Mouse (Mus musculus): ENCODE measurements around the gene Exoc7.
"Not testable (repeated sequence)": the region's sequence is repeated elsewhere in the genome, so short reads cannot be mapped to it uniquely, and the experiment has no call there.

Gene Exoc7

GRCm38 (mm10) chr11:116311169-116311568, 4.1 kb upstream of the Exoc7 start:
- no peak for DNase-seq

- DNase-seq = no peak
These were observed 2.6 kb upstream of the Exoc7 start for GRCm38 (mm10) chr11:116309601-116310000.

- no peak for DNase-seq
These were observed 914 bp upstream of the Exoc7 start for GRCm38 (mm10) chr11:116307762-116308531.

- peak; percentile 96 for DNase-seq
These were observed 679 bp downstream of the Exoc7 start for GRCm38 (mm10) chr11:116306126-116306982.

- no peak for DNase-seq
These were observed 1.6 kb downstream of the Exoc7 start for GRCm38 (mm10) chr11:116305423-116305822.

- no peak for DNase-seq
These were observed 8.4 kb downstream of the Exoc7 start for GRCm38 (mm10) chr11:116298621-116299020.

- no peak for DNase-seq
These were observed 8.8 kb downstream of the Exoc7 start for GRCm38 (mm10) chr11:116298221-116298620.

- no peak for DNase-seq
These were observed 10.0 kb downstream of the Exoc7 start for GRCm38 (mm10) chr11:116297017-116297416.

- DNase-seq = no peak
These were observed 10.8 kb downstream of the Exoc7 start for GRCm38 (mm10) chr11:116296191-116296734.

- peak; percentile 72 for DNase-seq
These were observed 12.7 kb downstream of the Exoc7 start for GRCm38 (mm10) chr11:116294319-116294718.

- no peak for DNase-seq
These were observed 13.4 kb downstream of the Exoc7 start for GRCm38 (mm10) chr11:116293538-116294137.

GRCm38 (mm10) chr11:116292401-116292800, 14.6 kb downstream of the Exoc7 start:
- no peak for DNase-seq

- no peak for DNase-seq
These were observed 16.5 kb downstream of the Exoc7 start for GRCm38 (mm10) chr11:116290556-116290955.

- no peak for DNase-seq
These were observed 19.7 kb downstream of the Exoc7 start for GRCm38 (mm10) chr11:116287351-116287750.

- peak; percentile 30 for DNase-seq
These were observed 21.3 kb downstream of the Exoc7 start for GRCm38 (mm10) chr11:116285770-116286191.

- no peak for DNase-seq
These were observed 23.1 kb downstream of the Exoc7 start for GRCm38 (mm10) chr11:116283982-116284381.

GRCm38 (mm10) chr11:116282912-116283521, 24.0 kb downstream of the Exoc7 start:
- DNase-seq = no peak

GRCm38 (mm10) chr11:116282089-116282488, 24.9 kb downstream of the Exoc7 start:
- no peak for DNase-seq

GRCm38 (mm10) chr11:116281671-116282070, 25.4 kb downstream of the Exoc7 start:
- DNase-seq = no peak

GRCm38 (mm10) chr11:116280751-116281663, 26.0 kb downstream of the Exoc7 start, which contains the start of gene Galr2:
TSS of gene Galr2 (plus strand) at chr11:116280939.
- DNase-seq = no peak

- DNase-seq = not testable (repeated sequence)
These were observed 29.8 kb downstream of the Exoc7 start for GRCm38 (mm10) chr11:116277184-116277583.

Measured in lung, postnatal 14 days (tissue).